Mouse (Mus musculus) bone marrow, adult 2 months (tissue): ENCODE measurements around the gene Rnf180. TPM values are rescaled to one million over a fixed set of nuclear protein-coding genes. Genes with fewer than 3 reads are reported as not detected.
A peak's percentile ranks its signal among the peaks of the same experiment; 100 is the strongest.
"Not testable (repeated sequence)": the region's sequence is repeated elsewhere in the genome, so short reads cannot be mapped to it uniquely, and the experiment has no call there.

Experiments
- H3K27ac ChIP-seq: fragments of 200-500 bp; 2 replicates; pipeline ENCODE4 v1.5.1; 2012; ENCODE audit warnings: low read depth, mild to moderate bottlenecking, control low read depth, inconsistent platforms, low read length; ENCODE audit not compliant: control insufficient read depth, poor library complexity, insufficient read depth
- H3K4me1 ChIP-seq: fragments of 200-500 bp; 2 replicates; pipeline ENCODE4 v1.6.1; 2011; ENCODE audit warnings: low read length; ENCODE audit not compliant: control insufficient read depth, insufficient read depth
- H3K4me3 ChIP-seq: fragments of 200-500 bp; replicated peaks from 2 replicates; pipeline ENCODE3; 2011; ENCODE audit warnings: mild to moderate bottlenecking, low read depth, low read length, control low read depth; ENCODE audit not compliant: control insufficient read depth
- CTCF ChIP-seq: fragments of 200-500 bp; IDR thresholded peaks from 2 replicates; pipeline ENCODE4 v1.5.1; 2011; ENCODE audit warnings: low read length, control low read depth; ENCODE audit not compliant: control insufficient read depth, insufficient read depth
- POLR2A ChIP-seq: fragments of 200-500 bp; IDR thresholded peaks from 2 replicates; pipeline ENCODE4 v1.6.1; 2011; ENCODE audit warnings: low read depth, mild to moderate bottlenecking, control low read depth, low read length, borderline replicate concordance; ENCODE audit not compliant: control insufficient read depth
- WGBS: fragments of 180-500 bp; shearing (Covaris S2); methylation state at CpG from one replicate; pipeline ENCODE4 v1.1.7; 2018; 5-methylcytosine and 5-hydroxymethylcytosine counted together
- polyA plus RNA-seq: library from polyadenylated mRNA; stranded (reverse); fragments of >200 nt; gene quantifications from 2 replicates; pipeline ENCODE4 v1.2.4, GENCODE M21; 2011; ENCODE audit warnings: low replicate concordance; ENCODE audit not compliant: missing spikeins, insufficient read depth, insufficient read length

Gene Rnf180
- polyA plus RNA-seq, result 1.3 and 5.2 TPM in 2 replicates

- H3K27ac ChIP-seq, result no peak within 1 kb of the TSS
- 58% methylated on average over 11 of the region's 11 CpGs for WGBS
- peak within 1 kb of the TSS; percentile 43 for H3K4me3 ChIP-seq
- TF ChIP-seq POLR2A, result no peak
- TF ChIP-seq CTCF, result no peak
- no peaks in the 10 kb centered on the region for H3K4me1 ChIP-seq
Measured at GRCm38 (mm10) chr13:105294715-105295114, at the start of gene Rnf180. Rnf180 (minus strand) TSS chr13:105294815.

GRCm38 (mm10) chr13:105331199-105331968 lies 36.8 kb upstream of the Rnf180 start:
- H3K27ac ChIP-seq, result no peak overlapping the region
- WGBS, result 59% methylated on average over 5 of the region's 5 CpGs
- TF ChIP-seq POLR2A, result no peak
- no peak for TF ChIP-seq CTCF
- no peak overlapping the region for H3K4me3 ChIP-seq
- H3K4me1 ChIP-seq, result no peaks in the 10 kb centered on the region; the same call in 1 of the 2 replicates

GRCm38 (mm10) chr13:105326946-105327345 lies 32.3 kb upstream of the Rnf180 start:
- Histone ChIP-seq H3K4me3 (no peak overlapping the region), H3K4me1 (no peaks in the 10 kb centered on the region; the same call in 1 of the 2 replicates), H3K27ac (no peak overlapping the region)
- WGBS, result 12% methylated on average over 1 of the region's 1 CpGs
- no peak for TF ChIP-seq POLR2A
- no peak for TF ChIP-seq CTCF

GRCm38 (mm10) chr13:105316926-105317325 lies 22.3 kb upstream of the Rnf180 start:
- H3K4me3 ChIP-seq, result no peak overlapping the region
- H3K27ac ChIP-seq, result no peak overlapping the region
- 88% methylated on average over 1 of the region's 1 CpGs for WGBS
- no peak for TF ChIP-seq POLR2A
- TF ChIP-seq CTCF, result no peak
- no peaks in the 10 kb centered on the region for H3K4me1 ChIP-seq

GRCm38 (mm10) chr13:105316009-105316408 lies 21.4 kb upstream of the Rnf180 start:
- no peaks in the 10 kb centered on the region for H3K4me1 ChIP-seq
- 55% methylated on average over 6 of the region's 6 CpGs for WGBS
- TF ChIP-seq CTCF (no peak), POLR2A (no peak)
- no peak overlapping the region for H3K27ac ChIP-seq
- no peak overlapping the region for H3K4me3 ChIP-seq

- no peak overlapping the region for H3K4me3 ChIP-seq
- no peak overlapping the region for H3K27ac ChIP-seq
- 58% methylated on average over 6 of the region's 6 CpGs for WGBS
- no peaks in the 10 kb centered on the region; the same call in 1 of the 2 replicates for H3K4me1 ChIP-seq
- TF ChIP-seq CTCF, result no peak
- TF ChIP-seq POLR2A, result no peak
Measured at GRCm38 (mm10) chr13:105312763-105313162, 18.1 kb upstream of the Rnf180 start.

- not testable (repeated sequence) for H3K27ac ChIP-seq, H3K4me1 ChIP-seq
- 15% methylated on average over 4 of the region's 4 CpGs for WGBS
Measured at GRCm38 (mm10) chr13:105310562-105310961, 15.9 kb upstream of the Rnf180 start.

GRCm38 (mm10) chr13:105305513-105305912 lies 10.9 kb upstream of the Rnf180 start:
- TF ChIP-seq POLR2A, result no peak
- Histone ChIP-seq H3K27ac (no peak overlapping the region), H3K4me3 (no peak overlapping the region), H3K4me1 (no peaks in the 10 kb centered on the region; the same call in 1 of the 2 replicates)
- WGBS, result 73% methylated on average over 2 of the region's 2 CpGs

More at GRCm38 (mm10) chr13:105310562-105310961, 15.9 kb upstream of the Rnf180 start:
- not testable (repeated sequence) for H3K4me3 ChIP-seq

- WGBS, result 68% methylated on average over 4 of the region's 4 CpGs
- H3K4me1 ChIP-seq, result no peaks in the 10 kb centered on the region; the same call in 1 of the 2 replicates
- no peak for TF ChIP-seq CTCF
Measured at GRCm38 (mm10) chr13:105304054-105304453, 9.4 kb upstream of the Rnf180 start.

More at GRCm38 (mm10) chr13:105304054-105304453, 9.4 kb upstream of the Rnf180 start:
- no peak overlapping the region for H3K27ac ChIP-seq
- no peak overlapping the region for H3K4me3 ChIP-seq
